Mouse (Mus musculus): Measurements from ENCODE around the gene Ttll12. TPM values are rescaled to one million over a fixed set of nuclear protein-coding genes. Genes with fewer than 3 reads are reported as not detected.

Ttll12 gene
- polyA plus RNA-seq, 1 experiment from 2014 or later, result 38.6 TPM

DNA sequence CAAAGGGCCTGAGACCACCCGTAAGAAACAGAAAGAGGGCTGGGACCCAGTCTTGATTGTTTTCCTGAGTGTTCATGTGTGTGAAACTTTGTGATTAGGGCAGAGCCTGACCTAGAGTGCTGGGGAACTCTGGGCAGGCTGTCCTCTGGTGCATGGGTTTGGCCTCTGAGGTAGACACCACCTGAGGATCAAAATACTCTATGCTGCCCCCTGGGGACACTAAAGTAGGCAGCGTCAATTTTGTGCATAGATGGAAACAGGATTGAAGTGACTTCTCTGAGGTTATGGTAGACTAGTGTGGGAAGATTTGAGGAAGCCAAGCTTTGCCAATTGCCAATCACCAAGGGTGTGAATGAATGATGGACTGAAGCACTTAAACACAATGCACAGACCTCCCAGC lies 24.3 kb downstream of the Ttll12 start:
- Histone ChIP-seq H3K4me1 (no peaks in the 10 kb centered on the region), H3K4me3 (replicated peaks) (no peak overlapping the region), H3K9me3 (replicated peaks) (no peaks in the 10 kb centered on the region), H3K27me3 (no peaks in the 10 kb centered on the region), H3K9ac (no peak overlapping the region), H3K27ac (no peak overlapping the region), H3K4me2 (no peak overlapping the region), H3K36me3 (peaks cover 19% of the 10 kb centered on the region)
- 75% methylated on average over 2 of the region's 2 CpGs for WGBS
- no peak for ATAC-seq (replicated peaks; ENCODE audit: low FRiP score)

DNA sequence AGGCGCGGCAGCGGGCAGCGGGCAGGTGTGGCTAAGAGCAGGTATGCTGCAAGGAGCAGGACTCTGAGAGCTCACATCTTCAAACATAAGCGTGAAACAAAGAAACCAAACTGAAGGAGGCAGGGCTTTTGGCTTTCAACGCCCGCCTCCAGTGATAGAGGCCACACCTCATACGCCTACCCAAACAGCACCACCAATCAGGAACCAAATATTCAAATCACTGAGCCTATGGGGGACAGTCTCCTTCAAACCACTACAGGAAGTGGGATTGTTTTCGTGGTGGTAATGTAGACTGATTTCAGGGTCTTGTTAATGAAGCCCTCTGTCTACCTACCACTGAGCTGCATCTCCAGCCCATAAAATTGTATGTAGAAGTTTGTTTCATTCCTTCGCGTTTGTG lies 25.3 kb downstream of the Ttll12 start:
- Histone ChIP-seq H3K4me3 (replicated peaks) (no peak overlapping the region), H3K36me3 (peaks cover 10% of the 10 kb centered on the region), H3K9ac (no peak overlapping the region), H3K4me1 (no peaks in the 10 kb centered on the region), H3K27me3 (no peaks in the 10 kb centered on the region), H3K9me3 (replicated peaks) (no peaks in the 10 kb centered on the region), H3K4me2 (no peak overlapping the region), H3K27ac (no peak overlapping the region)
- 68% methylated on average over 11 of the region's 11 CpGs for WGBS
- no peak for ATAC-seq (replicated peaks; ENCODE audit: low FRiP score)

DNA sequence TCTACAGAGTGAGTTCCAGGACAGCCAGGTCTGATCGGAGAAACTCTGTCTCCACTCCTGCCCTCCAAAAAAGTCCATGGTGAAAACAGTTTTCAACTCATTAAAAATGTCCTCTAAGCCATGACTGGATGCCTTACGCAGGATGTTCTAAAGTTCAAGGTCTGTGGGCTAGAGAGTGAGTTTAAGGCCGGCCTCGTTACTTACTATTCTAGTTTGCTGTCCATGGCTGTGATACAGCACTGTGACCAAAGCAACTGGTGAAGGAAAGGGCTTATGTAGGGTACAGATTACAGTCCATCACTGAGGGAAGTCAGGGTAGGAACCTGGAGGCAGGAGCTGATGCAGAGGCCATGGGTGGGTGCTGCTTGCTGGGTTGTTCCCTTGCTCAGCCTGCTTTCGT lies 26.4 kb downstream of the Ttll12 start:
- Histone ChIP-seq H3K36me3 (no peaks in the 10 kb centered on the region), H3K27me3 (no peaks in the 10 kb centered on the region), H3K4me3 (replicated peaks) (no peak overlapping the region), H3K4me2 (no peak overlapping the region), H3K9me3 (replicated peaks) (no peaks in the 10 kb centered on the region), H3K27ac (no peak overlapping the region), H3K4me1 (peaks cover 5% of the 10 kb centered on the region), H3K9ac (no peak overlapping the region)
- no peak for ATAC-seq (replicated peaks; ENCODE audit: low FRiP score)
- 95% methylated on average over 5 of the region's 5 CpGs for whole genome bisulfite sequencing

- H3K4me2 ChIP-seq, result no peak overlapping the region
- no peaks in the 10 kb centered on the region for H3K36me3 ChIP-seq
- no peak for ATAC-seq (replicated peaks; ENCODE audit: low FRiP score)
- H3K27me3 ChIP-seq, result no peaks in the 10 kb centered on the region
- no peak overlapping the region for H3K9ac ChIP-seq
- H3K4me1 ChIP-seq, result peaks cover 12% of the 10 kb centered on the region
- no peak overlapping the region for H3K4me3 ChIP-seq (replicated peaks)
- H3K27ac ChIP-seq, result no peak overlapping the region
- 83% methylated on average over 3 of the region's 3 CpGs for WGBS
- H3K9me3 ChIP-seq (replicated peaks), result no peaks in the 10 kb centered on the region
Observed at GRCm38 (mm10) chr15:83567728-83568127, 27.2 kb downstream of the Ttll12 start.

- no peaks in the 10 kb centered on the region for H3K9me3 ChIP-seq (replicated peaks)
- H3K4me3 ChIP-seq (replicated peaks), result no peak overlapping the region
- H3K36me3 ChIP-seq, result no peaks in the 10 kb centered on the region
- no peak overlapping the region for H3K9ac ChIP-seq
- ATAC-seq (replicated peaks; ENCODE audit: low FRiP score), result no peak
- H3K4me1 ChIP-seq, result peaks cover 16% of the 10 kb centered on the region
- 79% methylated on average over 5 of the region's 5 CpGs for WGBS
- no peak overlapping the region for H3K27ac ChIP-seq
- H3K4me2 ChIP-seq, result no peak overlapping the region
- H3K27me3 ChIP-seq, result no peaks in the 10 kb centered on the region
Observed at GRCm38 (mm10) chr15:83566006-83566405, 29.0 kb downstream of the Ttll12 start.

GRCm38 (mm10) chr15:83565434-83565833 lies 29.5 kb downstream of the Ttll12 start:
- Histone ChIP-seq H3K4me1 (peaks cover 16% of the 10 kb centered on the region), H3K9ac (no peak overlapping the region), H3K36me3 (no peaks in the 10 kb centered on the region), H3K4me3 (replicated peaks) (no peak overlapping the region), H3K9me3 (replicated peaks) (no peaks in the 10 kb centered on the region), H3K27me3 (no peaks in the 10 kb centered on the region), H3K4me2 (no peak overlapping the region), H3K27ac (no peak overlapping the region)
- WGBS, result 88% methylated on average over 3 of the region's 3 CpGs
- ATAC-seq (replicated peaks; ENCODE audit: low FRiP score), result no peak; the same call in 1 of the 2 replicates

- Histone ChIP-seq H3K9ac (peak overlapping the region; percentile 65), H3K4me1 (peaks cover 16% of the 10 kb centered on the region), H3K4me3 (replicated peaks) (peak overlapping the region; percentile 51), H3K27ac (peak overlapping the region; percentile 68), H3K36me3 (no peaks in the 10 kb centered on the region), H3K27me3 (no peaks in the 10 kb centered on the region), H3K9me3 (replicated peaks) (no peaks in the 10 kb centered on the region), H3K4me2 (peak overlapping the region; percentile 98)
- 2% methylated on average over 27 of the region's 27 CpGs for WGBS
- ATAC-seq (replicated peaks; ENCODE audit: low FRiP score), result peak; percentile 68
Observed at GRCm38 (mm10) chr15:83563857-83564651, 30.9 kb downstream of the Ttll12 start.

GRCm38 (mm10) chr15:83563327-83563856 lies 31.6 kb downstream of the Ttll12 start, which contains the start of the genes Tspo and Mcat:
Gene Tspo, plus strand, starts transcription at chr15:83563592.
Gene Mcat, minus strand, starts transcription at chr15:83563787.
- Histone ChIP-seq H3K4me3 (replicated peaks) (peak within 1 kb of the TSS; percentile 51), H3K4me2 (peak within 1 kb of the TSS; percentile 98), H3K27me3 (no peaks in the 10 kb centered on the region), H3K36me3 (no peaks in the 10 kb centered on the region), H3K27ac (peak within 1 kb of the TSS; percentile 68), H3K4me1 (peaks cover 16% of the 10 kb centered on the region), H3K9me3 (replicated peaks) (no peaks in the 10 kb centered on the region), H3K9ac (peak within 1 kb of the TSS; percentile 65)
- ATAC-seq (replicated peaks; ENCODE audit: low FRiP score), result peak; percentile 68
- WGBS, result under 1% methylated on average over 28 of the region's 28 CpGs

GRCm38 (mm10) chr15:83562626-83563270 lies 32.2 kb downstream of the Ttll12 start:
- H3K27ac ChIP-seq, result peak overlapping the region; percentile 68
- peak overlapping the region; percentile 65; the same call in 1 of the 2 replicates for H3K9ac ChIP-seq
- 37% methylated on average over 15 of the region's 15 CpGs for WGBS

GRCm38 (mm10) chr15:83560941-83561477 lies 33.9 kb downstream of the Ttll12 start:
- no peak overlapping the region for H3K9ac ChIP-seq
- no peak for ATAC-seq (replicated peaks; ENCODE audit: low FRiP score)
- H3K27me3 ChIP-seq, result no peaks in the 10 kb centered on the region
- H3K9me3 ChIP-seq (replicated peaks), result no peaks in the 10 kb centered on the region
- H3K4me2 ChIP-seq, result no peak overlapping the region
- H3K36me3 ChIP-seq, result no peaks in the 10 kb centered on the region
- H3K4me1 ChIP-seq, result peaks cover 16% of the 10 kb centered on the region
- H3K4me3 ChIP-seq (replicated peaks), result no peak overlapping the region
- 63% methylated on average over 5 of the region's 5 CpGs for WGBS
- H3K27ac ChIP-seq, result no peak overlapping the region

More at GRCm38 (mm10) chr15:83562626-83563270, 32.2 kb downstream of the Ttll12 start:
- Histone ChIP-seq H3K9me3 (replicated peaks) (no peaks in the 10 kb centered on the region), H3K36me3 (no peaks in the 10 kb centered on the region), H3K27me3 (no peaks in the 10 kb centered on the region), H3K4me2 (peak overlapping the region; percentile 98), H3K4me3 (replicated peaks) (peak overlapping the region; percentile 51), H3K4me1 (peaks cover 16% of the 10 kb centered on the region)
- 0 out of 2 replicates have a peak, but pooled peaks have one; percentile 16 for ATAC-seq (replicated peaks; ENCODE audit: low FRiP score)

GRCm38 (mm10) chr15:83555161-83555974 lies 39.6 kb downstream of the Ttll12 start:
- Histone ChIP-seq H3K4me3 (replicated peaks) (peak overlapping the region; percentile 90), H3K9me3 (replicated peaks) (no peaks in the 10 kb centered on the region), H3K27me3 (no peaks in the 10 kb centered on the region), H3K36me3 (peaks cover 24% of the 10 kb centered on the region), H3K4me2 (peak overlapping the region; percentile 87), H3K9ac (peak overlapping the region; percentile 93), H3K27ac (peak overlapping the region; percentile 94), H3K4me1 (peaks cover 14% of the 10 kb centered on the region)
- peak; percentile 85 for ATAC-seq (replicated peaks; ENCODE audit: low FRiP score)
- under 1% methylated on average over 73 of the region's 74 CpGs for WGBS

All from kidney, embryonic 15.5 days (tissue).